Mouse (Mus musculus): ENCODE measurements at regions not wholly inside any gene's neighbourhood (a gene's known extent, or its start where the extent isn't known, plus 50 kb on each side); places are given as distances from the start of the nearest gene placed in this dataset.

DNA sequence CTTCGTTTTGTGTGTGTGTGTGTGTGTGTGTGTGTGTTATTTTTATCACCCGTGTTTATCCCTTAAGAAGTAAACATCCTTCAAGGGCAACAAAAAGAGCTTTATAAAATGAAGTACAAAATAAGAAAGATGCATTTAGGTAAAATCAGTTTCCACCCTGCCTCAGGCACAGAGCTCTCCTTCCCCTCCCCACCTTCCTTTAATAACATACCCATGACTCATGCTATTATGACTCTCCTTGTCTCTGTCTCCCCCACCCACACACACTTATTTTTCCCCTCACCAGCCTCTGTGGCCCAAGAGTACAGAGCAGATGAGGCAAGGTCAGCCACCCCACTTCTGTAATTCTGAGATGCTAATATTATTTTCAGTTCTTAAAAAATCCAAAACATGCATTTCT, 144.0 kb downstream of the Tpbg start:
- dilution Hi-C loops (cut with MboI; ENCODE audit: extremely low pct_ligation_motif_present, extremely low pct_unique_long_range_greater_than_20kb, low sequenced_read_pairs) = no loop called here
- peak; percentile 6 for DNase-seq (ENCODE audit: extremely low read depth)

DNA sequence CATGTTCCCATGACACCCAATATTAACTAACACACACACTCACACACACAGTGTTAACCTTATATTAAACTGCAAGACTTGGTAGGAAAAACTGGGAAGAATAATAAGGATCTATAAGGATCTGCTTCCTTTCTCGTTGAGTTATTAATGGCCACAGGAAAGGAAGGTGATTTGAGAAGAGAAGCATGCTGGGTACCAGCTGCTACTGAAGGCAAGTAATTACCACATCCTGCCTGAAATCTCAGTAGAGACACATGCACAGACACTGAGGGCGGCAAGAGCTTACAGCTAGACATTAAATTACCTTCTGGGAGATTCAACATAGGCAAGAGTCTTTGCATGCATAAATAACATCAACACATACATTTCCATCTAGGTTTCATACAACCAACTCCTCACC, 160.8 kb downstream of the Tpbg start:
- no peaks in the 10 kb centered on the region for H3K4me1 ChIP-seq (ENCODE audit: control insufficient read depth in 1 of 2, insufficient read depth in 2 of 2)
- no peak overlapping the region for H3K4me3 ChIP-seq (replicated peaks in 1 of 3; ENCODE audit: low read depth in 2 of 3, low read length in 2 of 3, poor library complexity in 1 of 3)
- no peak for TF ChIP-seq ZNF384 (IDR thresholded peaks at IDR 0.05; ENCODE audit: low read depth, low read length)
- TF ChIP-seq CTCF (conservative IDR thresholded peaks at IDR 0.05 in 1 of 2, IDR thresholded peaks at IDR 0.05 in 1 of 2; ENCODE audit: low read depth in 2 of 2, low read length in 2 of 2) = no peak
- TF ChIP-seq USF2 (conservative IDR thresholded peaks at IDR 0.05; ENCODE audit: low read depth, low read length) = no peak
- TF ChIP-seq MXI1 (IDR thresholded peaks at IDR 0.05; ENCODE audit: low read depth, low read length) = no peak
- no peak for TF ChIP-seq JUND (conservative IDR thresholded peaks at IDR 0.05; ENCODE audit: low read depth, low read length)
- TF ChIP-seq GABPA (IDR thresholded peaks at IDR 0.05; ENCODE audit: insufficient replicate concordance, low read depth, low read length) = no peak
- TF ChIP-seq EP300 (IDR thresholded peaks at IDR 0.05; ENCODE audit: low read length) = no peak
- TF ChIP-seq POLR2AphosphoS2 (IDR thresholded peaks at IDR 0.05; ENCODE audit: low read depth, low read length) = no peak
- TF ChIP-seq MAX (IDR thresholded peaks at IDR 0.05; ENCODE audit: low read length) = no peak
- TF ChIP-seq NRF1 (IDR thresholded peaks at IDR 0.05; ENCODE audit: low read depth, low read length) = no peak
- dilution Hi-C loops (cut with MboI; ENCODE audit: extremely low pct_ligation_motif_present, extremely low pct_unique_long_range_greater_than_20kb, low sequenced_read_pairs) (no loop called here), in situ Hi-C loops (cut with MboI; ENCODE audit: low pct_ligation_motif_present, low pct_unique_long_range_greater_than_20kb, low sequenced_read_pairs) (no loop called here)
- H3K27ac ChIP-seq (ENCODE audit: insufficient read depth, low read depth) = no peak overlapping the region
- no peaks in the 10 kb centered on the region for H3K79me2 ChIP-seq (replicated peaks; ENCODE audit: control insufficient read depth, extremely low read depth, insufficient read depth, poor library complexity, severe bottlenecking)
- H3K9me3 ChIP-seq (replicated peaks; ENCODE audit: low read length) = no peaks in the 10 kb centered on the region
- DNase-seq (ENCODE audit: extremely low read depth) = no peak
- no peaks in the 10 kb centered on the region for H3K36me3 ChIP-seq (replicated peaks in 1 of 2; ENCODE audit: control insufficient read depth in 1 of 2, insufficient read depth in 1 of 2, low read length in 1 of 2)
- no peaks in the 10 kb centered on the region for H3K27me3 ChIP-seq (replicated peaks)
- no peak overlapping the region for H3K4me2 ChIP-seq (ENCODE audit: insufficient read depth, low read depth, poor library complexity, severe bottlenecking)
- no peak overlapping the region for H3K9ac ChIP-seq (ENCODE audit: insufficient read depth, low read depth)

More for the DNA sequence above, 144.0 kb downstream of the Tpbg start:
- no peaks in the 10 kb centered on the region for H3K4me1 ChIP-seq (ENCODE audit: control insufficient read depth in 1 of 2, insufficient read depth in 2 of 2)
- no peaks in the 10 kb centered on the region for H3K27me3 ChIP-seq (replicated peaks)
- in situ Hi-C loops (cut with MboI; ENCODE audit: low pct_ligation_motif_present, low pct_unique_long_range_greater_than_20kb, low sequenced_read_pairs) = no loop called here
- H3K4me2 ChIP-seq (ENCODE audit: insufficient read depth, low read depth, poor library complexity, severe bottlenecking) = no peak overlapping the region
- H3K9ac ChIP-seq (ENCODE audit: insufficient read depth, low read depth) = no peak overlapping the region
- no peaks in the 10 kb centered on the region for H3K79me2 ChIP-seq (replicated peaks; ENCODE audit: control insufficient read depth, extremely low read depth, insufficient read depth, poor library complexity, severe bottlenecking)
- H3K4me3 ChIP-seq (replicated peaks in 1 of 3; ENCODE audit: low read depth in 2 of 3, low read length in 2 of 3, poor library complexity in 1 of 3) = no peak overlapping the region
- TF ChIP-seq BHLHE40 (IDR thresholded peaks at IDR 0.05; ENCODE audit: low read depth, low read length) = no peak
- TF ChIP-seq ELF1 (IDR thresholded peaks at IDR 0.05; ENCODE audit: low read depth, low read length) = no peak
- TF ChIP-seq MEF2A (IDR thresholded peaks at IDR 0.05; ENCODE audit: borderline replicate concordance, low read depth, low read length) = no peak
- TF ChIP-seq CHD2 (IDR thresholded peaks at IDR 0.05; ENCODE audit: low read length) = no peak
- no peak for TF ChIP-seq ZKSCAN1 (IDR thresholded peaks at IDR 0.05; ENCODE audit: borderline replicate concordance, low read depth, low read length)
- no peak for TF ChIP-seq IRF4 (IDR thresholded peaks at IDR 0.05; ENCODE audit: low read depth, low read length)
- TF ChIP-seq MYC (IDR thresholded peaks at IDR 0.05; ENCODE audit: low read depth, low read length) = no peak
- no peak for TF ChIP-seq ZNF384 (IDR thresholded peaks at IDR 0.05; ENCODE audit: low read depth, low read length)
- no peak for TF ChIP-seq SIN3A (IDR thresholded peaks at IDR 0.05; ENCODE audit: low read length)
- TF ChIP-seq CTCF (conservative IDR thresholded peaks at IDR 0.05 in 1 of 2, IDR thresholded peaks at IDR 0.05 in 1 of 2; ENCODE audit: low read depth in 2 of 2, low read length in 2 of 2) = no peak
- H3K27ac ChIP-seq (ENCODE audit: insufficient read depth, low read depth) = no peak overlapping the region
- H3K9me3 ChIP-seq (replicated peaks; ENCODE audit: low read length) = no peaks in the 10 kb centered on the region
- H3K36me3 ChIP-seq (replicated peaks in 1 of 2; ENCODE audit: control insufficient read depth in 1 of 2, insufficient read depth in 1 of 2, low read length in 1 of 2) = no peaks in the 10 kb centered on the region
